Comparison of ENCODE assay signal across 11 mouse cellular contexts in the genomic region with DNA sequence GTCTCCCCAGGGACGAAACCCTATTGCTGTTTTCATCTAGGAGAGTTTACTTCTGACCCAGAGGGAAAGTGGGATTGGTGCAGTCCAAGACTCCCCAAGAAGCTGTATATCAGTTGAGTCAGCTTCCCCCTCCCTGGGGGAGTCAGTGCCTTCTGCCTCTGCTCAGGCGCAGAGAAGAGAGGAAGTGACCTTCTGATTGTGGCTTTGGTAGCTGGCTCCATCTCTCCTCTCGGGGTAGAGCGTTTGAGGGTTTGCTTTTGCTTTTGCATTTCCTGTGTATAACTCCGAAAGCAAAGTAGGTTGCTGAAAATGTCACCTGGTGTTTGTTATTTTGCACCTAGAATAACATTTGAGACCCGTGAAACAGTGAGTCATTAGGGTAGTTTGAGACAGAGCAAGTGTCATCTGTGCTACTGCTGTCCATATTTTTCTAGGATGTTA. TPM values are rescaled to one million over a fixed set of nuclear protein-coding genes. Genes with fewer than 3 reads are reported as not detected.
A peak's percentile ranks its signal among the peaks of the same experiment; 100 is the strongest.
DNase-seq lines count a peak whose midpoint lies in the region; ATAC-seq and TF ChIP-seq lines count a peak whose summit lies in the region.
"Had no signal": no experiment of that assay in that cellular context is flagged by ENCODE, and none has a peak within 500 bp of the region (broad histone marks: within the 10 kb centered on the region; RNA-seq: fewer than 3 reads in every experiment).

No protein-coding gene starts in this region.

- ATAC-seq in intestine, embryonic 15.5 days, result no peak
- no peak for ATAC-seq in intestine, postnatal 0 days
- no peak for ATAC-seq in stomach, embryonic 16.5 days (ENCODE audit: insufficient read depth, low FRiP score)
- ATAC-seq: Patski had no signal

- peak overlapping the region; percentile 20; the same call in 1 of the 2 replicates for H3K27ac ChIP-seq in intestine, embryonic 15.5 days
- no peak overlapping the region for H3K27ac ChIP-seq in intestine, postnatal 0 days (ENCODE audit: low read depth, low read length)
- peak overlapping the region; percentile 58; the same call in 1 of the 2 replicates for H3K27ac ChIP-seq in bone marrow, adult 2 months (ENCODE audit: control insufficient read depth, insufficient read depth, low read depth, low read length, poor library complexity)
- peak overlapping the region; percentile 5; the same call in 1 of the 2 replicates for H3K27ac ChIP-seq in stomach, embryonic 16.5 days (ENCODE audit: low read length)

- H3K9ac ChIP-seq in intestine, embryonic 15.5 days, result no peak overlapping the region
- H3K9ac ChIP-seq in intestine, postnatal 0 days (ENCODE audit: low read depth, low read length), result no peak overlapping the region
- H3K9ac ChIP-seq in stomach, embryonic 16.5 days (ENCODE audit: low read length), result no peak overlapping the region
- H3K9ac ChIP-seq: lung, embryonic 14.5 days had no signal

- DNase-seq in kidney, postnatal 4 days, result peak; percentile 27 to 57
- no peak for DNase-seq in layer of hippocampus, adult 9-11 months
- DNase-seq in testis, postnatal 14 days (ENCODE audit: low spot score), result no peak
- no peak for DNase-seq in layer of hippocampus, adult 9-10 months (ENCODE audit: low spot score)
- DNase-seq: lung, embryonic 14.5 days had no signal

- no peaks in the 10 kb centered on the region for H3K27me3 ChIP-seq in intestine, embryonic 15.5 days (replicated peaks)
- H3K27me3 ChIP-seq in intestine, postnatal 0 days (replicated peaks; ENCODE audit: control insufficient read depth, insufficient read depth, low read length), result no peaks in the 10 kb centered on the region
- no peaks in the 10 kb centered on the region for H3K27me3 ChIP-seq in stomach, embryonic 16.5 days (ENCODE audit: control insufficient read depth, insufficient read depth, low read length)
- H3K27me3 ChIP-seq: Patski had no signal

- 48% methylated on average over 6 of the region's 6 CpGs for WGBS in intestine, embryonic 15.5 days
- 66% methylated on average over 6 of the region's 6 CpGs for WGBS in intestine, postnatal 0 days
- 2% methylated on average over 6 of the region's 6 CpGs for WGBS in bone marrow, adult 2 months
- 59% methylated on average over 6 of the region's 6 CpGs for WGBS in stomach, embryonic 16.5 days

- TF ChIP-seq CTCF in intestine, postnatal 0 days (IDR thresholded peaks at IDR 0.05; ENCODE audit: low read depth), result no peak
- TF ChIP-seq CTCF in bone marrow, adult 2 months (IDR thresholded peaks at IDR 0.05; ENCODE audit: control insufficient read depth, insufficient read depth, low read length), result no peak

- no peaks in the 10 kb centered on the region for H3K36me3 ChIP-seq in intestine, embryonic 15.5 days
- H3K36me3 ChIP-seq in intestine, postnatal 0 days (ENCODE audit: control insufficient read depth, insufficient read depth), result no peaks in the 10 kb centered on the region
- H3K36me3 ChIP-seq in stomach, embryonic 16.5 days (ENCODE audit: control insufficient read depth, insufficient read depth, low read length), result no peaks in the 10 kb centered on the region

- H3K4me2 ChIP-seq in intestine, embryonic 15.5 days (replicated peaks), result no peak overlapping the region
- H3K4me2 ChIP-seq in intestine, postnatal 0 days (replicated peaks; ENCODE audit: low read depth), result no peak overlapping the region
- no peak overlapping the region for H3K4me2 ChIP-seq in stomach, embryonic 16.5 days (ENCODE audit: low read depth, low read length)
- H3K4me2 ChIP-seq: lung, embryonic 14.5 days had no signal

- TF ChIP-seq POLR2A in bone marrow, adult 2 months (IDR thresholded peaks at IDR 0.05; ENCODE audit: borderline replicate concordance, control insufficient read depth, low read depth, low read length), result no peak

- H3K4me3 ChIP-seq in intestine, embryonic 15.5 days (replicated peaks), result no peak overlapping the region
- H3K4me3 ChIP-seq in intestine, postnatal 0 days (ENCODE audit: low read depth, low read length), result no peak overlapping the region
- no peak overlapping the region for H3K4me3 ChIP-seq in bone marrow, adult 2 months (replicated peaks; ENCODE audit: control insufficient read depth, low read depth, low read length)
- H3K4me3 ChIP-seq in stomach, embryonic 16.5 days (replicated peaks; ENCODE audit: low read length), result no peak overlapping the region
- H3K4me3 ChIP-seq: erythroblast, embryonic 14.5 days had no signal

- peaks cover 25% of the 10 kb centered on the region for H3K4me1 ChIP-seq in intestine, embryonic 15.5 days (replicated peaks)
- peaks cover 8% of the 10 kb centered on the region; the same call in 1 of the 2 replicates for H3K4me1 ChIP-seq in intestine, postnatal 0 days (replicated peaks; ENCODE audit: control insufficient read depth, insufficient read depth, low read length)
- peaks cover 8% of the 10 kb centered on the region for H3K4me1 ChIP-seq in bone marrow, adult 2 months (ENCODE audit: control insufficient read depth, insufficient read depth, low read length)
- H3K4me1 ChIP-seq in stomach, embryonic 16.5 days (ENCODE audit: control insufficient read depth, insufficient read depth, low read length), result peaks cover 25% of the 10 kb centered on the region

- H3K9me3 ChIP-seq in intestine, embryonic 15.5 days, result no peaks in the 10 kb centered on the region
- H3K9me3 ChIP-seq in intestine, postnatal 0 days (ENCODE audit: control insufficient read depth), result no peaks in the 10 kb centered on the region
- H3K9me3 ChIP-seq in stomach, embryonic 16.5 days (replicated peaks; ENCODE audit: control insufficient read depth, low read length), result no peaks in the 10 kb centered on the region

RNA-seq across cellular contexts. Expression of a gene that starts 42.3 kb away (rescaled TPM):
- 11.8 and 12.3 TPM in 2 replicates for polyA plus RNA-seq in intestine, embryonic 15.5 days (2015; fragmentation: Nextera tagmentation; extraction: Ambion mirVana)
- polyA plus RNA-seq in intestine, postnatal 0 days (2015; fragmentation: Nextera tagmentation; extraction: Ambion mirVana), result 6.1 and 6.3 TPM in 2 replicates
- polyA plus RNA-seq in bone marrow, adult 2 months (2011; ENCODE audit: insufficient read depth, insufficient read length, low replicate concordance, missing spikeins), result 17.6 and 23.4 TPM in 2 replicates
- 10.7 and 11.2 TPM in 2 replicates for polyA plus RNA-seq in stomach, embryonic 16.5 days (2015; fragmentation: Nextera tagmentation; extraction: Ambion mirVana)

Comparison
In these comparisons a context has a peak if more than half of its experiments do, and no peak if none do; other contexts are left out.
1. DNase-seq: peak in kidney, postnatal 4 days (2 of 2); none in layer of hippocampus, adult 9-11 months (single experiment), testis, postnatal 14 days (single experiment) and layer of hippocampus, adult 9-10 months (single experiment).